Mouse (Mus musculus): Measurements from ENCODE around the gene Icam5.

DNA sequence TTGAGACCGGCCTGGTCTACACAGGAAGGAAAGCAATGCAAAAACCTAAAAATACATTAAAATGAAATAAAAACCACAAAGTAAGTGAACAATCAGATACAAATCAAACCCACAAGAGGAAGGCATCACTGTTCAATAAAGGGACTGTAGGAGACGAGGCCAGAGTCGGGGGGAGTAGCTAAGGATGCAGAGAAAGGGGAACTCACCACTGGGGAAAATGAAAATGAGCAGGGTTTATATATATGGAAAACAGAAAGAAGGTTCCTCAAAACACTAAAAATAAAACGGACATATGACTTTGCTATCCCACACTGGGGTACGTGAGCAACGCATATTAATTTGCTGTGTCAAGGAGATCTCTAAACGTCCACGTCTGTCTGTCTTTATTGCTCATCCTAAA lies 34.8 kb upstream of the Icam5 start:
- TF ChIP-seq POLR2A (IDR thresholded peaks at IDR 0.05; ENCODE audit: insufficient read length, low read depth) = no peak
- no peak for TF ChIP-seq TCF12 (IDR thresholded peaks at IDR 0.05; ENCODE audit: insufficient read depth, poor library complexity, severe bottlenecking)
- no peak for TF ChIP-seq SRF (IDR thresholded peaks at IDR 0.05; ENCODE audit: control insufficient read depth, insufficient read length, low read depth)
- no peak for TF ChIP-seq E2F4 (IDR thresholded peaks at IDR 0.05; ENCODE audit: insufficient read depth)
- TF ChIP-seq USF1 (IDR thresholded peaks at IDR 0.05; ENCODE audit: low read depth) = no peak
- TF ChIP-seq POLR2AphosphoS2 (IDR thresholded peaks at IDR 0.05; ENCODE audit: insufficient read length, low read depth) = no peak
- TF ChIP-seq MYOG (IDR thresholded peaks at IDR 0.05; ENCODE audit: control insufficient read depth in 1 of 3, insufficient read depth in 1 of 3, insufficient read length in 2 of 3, low read depth in 2 of 3) = no peak
- TF ChIP-seq MAX (IDR thresholded peaks at IDR 0.05; ENCODE audit: low read depth) = no peak
- no peak for TF ChIP-seq CEBPB (IDR thresholded peaks at IDR 0.05; ENCODE audit: insufficient read depth, poor library complexity, severe bottlenecking)
- TF ChIP-seq MYOD1 (IDR thresholded peaks at IDR 0.05; ENCODE audit: control insufficient read depth in 1 of 3, insufficient read length in 2 of 3, low read depth in 2 of 3) = no peak

All from myocyte (in vitro differentiated cells).